Mouse (Mus musculus): ENCODE measurements at regions not wholly inside any gene's neighbourhood (a gene's known extent, or its start where the extent isn't known, plus 50 kb on each side); places are given as distances from the start of the nearest gene placed in this dataset.

GRCm38 (mm10) chr12:94469850-94470249 lies 1222.2 kb upstream of the Flrt2 start:
- DNase-seq (ENCODE audit: low spot score in 2 of 2) = no peak

DNA sequence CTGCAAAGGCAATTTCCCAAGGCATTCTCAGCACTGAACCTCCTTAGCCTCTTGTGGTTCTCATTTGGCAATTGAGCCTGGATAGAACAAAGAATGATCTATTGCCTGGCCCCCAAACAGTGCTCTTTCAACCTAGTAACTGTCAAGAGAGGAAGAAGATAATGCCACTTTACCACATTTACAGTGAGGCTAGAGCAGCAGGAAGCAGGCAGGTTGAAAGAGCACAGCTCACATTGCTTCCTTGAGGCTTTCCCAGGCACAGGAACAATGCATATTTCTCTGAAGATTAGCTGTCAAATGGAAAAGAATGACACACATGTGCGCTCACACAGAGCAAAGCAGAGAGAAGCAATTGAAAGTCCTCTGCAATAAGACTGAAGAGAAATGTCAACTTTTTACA lies 1221.0 kb upstream of the Flrt2 start:
- no peak for DNase-seq (ENCODE audit: low spot score in 2 of 2)

- DNase-seq (ENCODE audit: low spot score in 2 of 2) = no peak
These were observed 1203.3 kb upstream of the Flrt2 start for GRCm38 (mm10) chr12:94488721-94489120.

- no peak for DNase-seq (ENCODE audit: low spot score in 2 of 2)
These were observed 1183.9 kb upstream of the Flrt2 start for GRCm38 (mm10) chr12:94508099-94508498.

DNA sequence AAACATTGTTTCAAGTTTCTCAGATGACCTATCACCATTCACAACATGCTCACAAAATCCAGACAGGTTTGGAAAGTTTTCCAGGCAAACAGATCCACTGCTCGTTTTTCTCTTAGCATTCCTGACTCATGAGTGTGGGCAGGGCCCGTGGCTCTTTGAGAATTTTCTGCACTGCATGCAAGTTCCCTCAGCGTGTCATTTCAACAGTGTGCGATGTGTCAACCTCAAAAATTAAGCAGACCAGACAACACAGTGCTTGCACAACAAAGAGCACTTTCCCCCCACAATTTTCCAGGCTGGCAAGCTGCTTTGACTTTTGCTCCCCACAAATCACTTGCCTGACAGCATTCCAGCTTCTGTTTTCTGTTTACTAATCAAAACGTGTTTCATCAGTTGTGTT lies 1182.2 kb upstream of the Flrt2 start:
- no peak for DNase-seq (ENCODE audit: low spot score in 2 of 2)

GRCm38 (mm10) chr12:94544706-94545105 lies 1147.3 kb upstream of the Flrt2 start:
- no peak for DNase-seq (ENCODE audit: low spot score in 2 of 2)

DNA sequence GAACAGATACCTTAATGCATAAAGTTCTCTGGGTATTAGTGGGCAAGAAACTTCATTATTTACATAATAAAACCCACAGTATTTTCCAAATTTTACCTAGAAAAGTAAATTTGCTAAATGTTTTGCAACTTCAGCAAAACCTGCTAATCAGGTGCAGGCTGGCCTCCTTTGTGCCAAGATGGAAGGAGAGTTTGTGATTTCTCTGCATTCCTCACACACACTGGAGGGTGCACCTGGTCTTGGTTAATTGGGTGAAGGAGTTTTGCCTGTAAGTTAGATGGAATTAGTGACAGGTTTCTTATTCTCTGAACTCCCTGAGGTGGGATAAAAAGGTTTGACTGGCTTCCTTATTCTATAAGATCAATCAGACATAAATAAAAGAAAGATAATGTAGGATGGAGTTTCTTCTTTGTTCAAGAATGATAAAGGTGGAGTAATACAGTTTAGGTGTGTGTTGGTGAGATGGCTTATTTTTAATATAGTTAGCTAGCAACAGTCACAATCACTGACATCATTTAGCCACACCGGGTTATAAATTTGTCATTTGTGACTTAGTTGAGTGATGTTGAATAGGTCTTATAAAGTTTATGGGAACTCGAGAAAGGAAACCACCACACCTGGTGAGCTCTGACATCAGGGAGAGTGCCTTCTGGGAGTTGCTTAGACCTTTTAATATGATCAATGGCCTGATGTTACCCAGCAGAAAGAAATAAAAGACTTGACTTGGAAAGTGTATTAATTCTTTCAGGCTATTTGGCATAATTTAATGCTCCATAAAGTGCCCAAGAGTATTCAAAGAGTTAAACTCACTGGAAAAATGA lies 1131.4 kb upstream of the Flrt2 start:
- no peak for DNase-seq (ENCODE audit: low spot score in 2 of 2)

DNA sequence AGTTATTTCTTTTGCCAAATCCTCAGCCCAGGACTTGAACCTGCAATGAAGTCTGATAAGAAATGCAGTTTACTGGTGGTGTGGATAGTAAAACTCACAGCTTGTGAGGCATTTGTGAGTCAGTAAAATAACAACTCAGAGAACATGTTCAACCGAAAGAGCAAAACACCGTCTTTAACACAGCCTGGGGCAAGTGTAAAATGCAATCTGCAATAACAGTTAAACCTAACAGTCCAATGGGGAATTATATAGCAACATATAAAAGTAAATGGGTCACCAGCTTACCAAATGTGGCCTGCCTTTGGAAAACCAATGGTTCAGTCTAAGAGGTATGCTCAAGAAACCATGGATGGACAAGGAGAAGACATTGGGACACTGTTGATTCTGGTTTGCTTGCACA lies 1117.0 kb upstream of the Flrt2 start:
- DNase-seq (ENCODE audit: low spot score in 2 of 2) = no peak

- no peak for DNase-seq (ENCODE audit: low spot score in 2 of 2)
These were observed 1111.7 kb upstream of the Flrt2 start for GRCm38 (mm10) chr12:94580345-94580744.

DNA sequence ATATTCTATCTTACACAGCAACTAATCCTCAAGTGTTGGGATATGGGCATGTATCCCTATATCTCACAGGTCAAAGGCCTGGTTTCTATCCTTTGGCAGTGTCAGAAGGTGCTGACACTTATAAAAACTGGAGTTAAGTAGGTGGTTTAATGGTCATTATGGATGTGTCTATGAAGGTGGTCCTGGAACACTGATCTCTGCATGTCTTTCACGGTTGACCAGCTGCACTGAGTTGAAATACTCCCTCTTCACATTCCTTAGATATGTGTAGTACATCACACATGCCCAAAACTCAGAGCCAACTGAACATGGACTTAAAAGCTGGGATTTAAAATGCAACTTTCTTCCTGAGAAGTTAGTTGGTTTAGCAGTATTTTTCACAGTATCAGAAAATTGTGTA lies 1107.7 kb upstream of the Flrt2 start:
- DNase-seq (ENCODE audit: low spot score in 2 of 2) = no peak

DNA sequence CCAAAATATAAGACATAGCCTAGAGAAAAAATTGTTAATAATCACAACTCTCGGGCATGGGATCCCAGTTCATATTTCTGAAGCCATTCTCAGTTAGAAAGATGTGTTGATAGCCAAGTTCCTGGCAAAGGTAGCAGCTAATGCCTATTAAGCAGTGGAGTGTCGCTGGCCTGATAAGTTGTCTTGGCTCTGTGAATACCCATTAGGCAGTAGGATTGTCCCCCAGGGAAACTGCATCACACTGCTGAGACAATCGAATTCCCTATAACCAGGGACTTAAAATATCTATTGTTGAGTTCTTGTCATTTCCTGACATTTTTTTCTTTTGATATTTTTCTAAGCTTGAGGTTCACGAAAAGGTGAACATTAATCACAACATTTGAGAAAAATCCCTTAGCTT lies 1105.0 kb upstream of the Flrt2 start:
- DNase-seq (ENCODE audit: low spot score in 2 of 2) = no peak

- no peak for DNase-seq (ENCODE audit: low spot score in 2 of 2)
These were observed 1103.4 kb upstream of the Flrt2 start for GRCm38 (mm10) chr12:94588599-94588998.

GRCm38 (mm10) chr12:94589033-94589432 lies 1103.0 kb upstream of the Flrt2 start:
- DNase-seq (ENCODE audit: low spot score in 2 of 2) = no peak

GRCm38 (mm10) chr12:94605566-94605965 lies 1086.5 kb upstream of the Flrt2 start:
- DNase-seq (ENCODE audit: low spot score in 2 of 2) = no peak

DNA sequence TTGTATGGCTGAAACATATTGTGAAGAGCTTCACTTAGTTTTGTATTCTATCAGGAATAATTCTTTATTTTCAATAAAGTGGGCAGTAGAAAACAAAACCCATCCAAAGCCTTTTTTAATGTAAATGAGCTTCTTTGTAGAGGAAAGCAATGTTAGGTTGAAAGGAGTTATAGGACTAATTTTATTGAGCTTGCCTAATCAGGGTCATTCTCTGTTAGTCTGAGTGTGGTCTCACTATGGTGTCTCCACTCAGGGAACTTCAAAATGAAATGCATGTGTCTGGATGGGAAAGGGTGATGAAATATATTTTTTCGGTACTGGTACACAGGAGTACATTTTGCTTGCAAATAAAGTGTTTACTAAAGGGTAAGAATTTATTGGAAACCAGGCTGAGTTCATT lies 1055.5 kb upstream of the Flrt2 start:
- DNase-seq (ENCODE audit: low spot score in 2 of 2) = no peak

DNA sequence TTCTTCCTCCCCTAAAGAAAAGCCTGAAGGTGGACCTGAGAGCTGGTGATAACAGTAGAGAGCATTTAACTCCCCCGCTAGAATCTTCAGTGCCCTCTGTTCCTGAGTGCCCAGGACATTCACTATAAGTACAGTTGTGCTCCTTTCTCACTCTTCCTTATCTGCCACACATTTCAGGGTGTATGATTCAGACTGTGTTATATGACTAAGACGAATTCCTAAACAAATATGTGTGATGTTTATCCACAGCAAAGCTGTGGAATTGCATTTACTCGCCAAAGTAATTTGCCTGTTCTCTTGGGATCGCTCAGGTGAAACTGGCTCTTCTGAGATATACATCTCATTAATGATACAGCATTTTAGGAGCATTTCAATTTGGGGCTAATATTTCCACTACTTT lies 1051.9 kb upstream of the Flrt2 start:
- no peak for DNase-seq (ENCODE audit: low spot score in 2 of 2)

- no peak for DNase-seq (ENCODE audit: low spot score in 2 of 2)
These were observed 1046.7 kb upstream of the Flrt2 start for GRCm38 (mm10) chr12:94645302-94645701.

- DNase-seq (ENCODE audit: low spot score in 2 of 2) = no peak
These were observed 1022.0 kb upstream of the Flrt2 start for GRCm38 (mm10) chr12:94670035-94670434.

GRCm38 (mm10) chr12:94674925-94675324 lies 1017.1 kb upstream of the Flrt2 start:
- no peak for DNase-seq (ENCODE audit: low spot score in 2 of 2)

DNA sequence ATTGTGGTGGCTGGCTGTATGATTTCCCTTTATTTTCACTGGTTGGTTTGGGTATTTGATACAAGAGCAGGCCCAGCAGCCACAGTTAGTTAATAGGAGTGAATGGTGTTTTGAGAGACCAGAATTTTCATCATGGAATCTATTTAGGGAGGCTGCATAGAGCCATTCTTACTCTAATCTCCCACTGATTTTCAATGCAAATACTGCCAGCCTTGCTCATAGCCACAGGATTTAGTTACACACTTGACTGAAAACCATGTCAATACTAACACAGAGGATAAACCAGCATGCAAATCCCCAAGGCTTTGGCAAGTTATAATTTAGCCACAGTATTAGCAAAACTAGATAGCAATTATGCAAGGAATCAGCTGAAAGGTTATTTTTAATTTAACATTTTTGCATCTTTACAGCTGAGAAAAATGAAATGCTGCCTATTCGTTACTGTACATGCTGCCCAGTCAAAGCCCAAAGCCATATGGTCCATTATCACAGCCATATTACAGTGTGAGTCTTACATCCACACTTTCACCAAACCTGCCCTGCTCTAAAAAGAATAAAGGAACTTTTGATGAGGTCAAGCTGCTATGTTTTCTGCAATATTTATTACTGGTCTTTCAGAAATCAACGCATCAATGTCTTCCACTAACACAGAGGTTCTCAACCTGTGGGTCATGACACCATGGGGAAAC lies 1000.5 kb upstream of the Flrt2 start:
- no peak for DNase-seq (ENCODE audit: low spot score in 2 of 2)

DNA sequence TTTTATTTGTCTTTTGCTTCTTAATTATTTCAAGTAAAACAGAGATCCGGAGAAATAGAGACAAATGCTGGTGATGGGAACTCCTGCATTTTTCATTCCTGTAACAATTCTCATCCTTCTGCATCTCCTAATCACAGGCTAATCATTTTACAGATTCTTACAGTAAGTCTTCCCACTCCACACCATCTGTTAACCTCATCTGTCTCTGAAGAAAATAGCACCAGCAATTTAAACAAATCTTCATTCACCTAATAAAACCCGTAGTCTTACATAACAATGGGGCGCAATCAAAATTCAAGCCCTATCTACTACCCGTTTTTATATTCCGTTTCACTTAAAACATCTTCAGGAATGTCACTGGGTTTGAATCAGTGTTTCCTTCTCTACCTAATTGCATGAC lies 960.6 kb upstream of the Flrt2 start:
- DNase-seq (ENCODE audit: low spot score in 2 of 2) = no peak

DNA sequence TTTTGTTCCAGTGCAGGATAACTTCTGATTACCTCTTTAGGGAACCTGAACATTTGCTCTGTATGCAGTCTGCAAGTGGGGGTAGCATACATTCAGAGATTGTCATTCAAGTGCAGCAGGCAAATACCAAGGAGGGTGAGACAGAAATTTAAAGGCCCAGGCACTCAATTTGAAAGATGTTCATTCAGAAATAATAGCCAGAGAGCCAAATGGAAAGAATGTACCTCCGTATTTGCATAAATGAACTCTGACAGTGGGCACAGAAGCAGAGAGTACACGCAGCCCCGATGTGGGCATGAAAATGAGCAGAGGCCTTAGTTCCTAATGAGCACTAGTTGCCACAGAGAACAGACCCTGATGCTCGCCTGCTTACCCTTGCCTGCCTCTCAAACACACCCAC lies 958.8 kb upstream of the Flrt2 start:
- DNase-seq (ENCODE audit: low spot score in 2 of 2) = no peak

DNA sequence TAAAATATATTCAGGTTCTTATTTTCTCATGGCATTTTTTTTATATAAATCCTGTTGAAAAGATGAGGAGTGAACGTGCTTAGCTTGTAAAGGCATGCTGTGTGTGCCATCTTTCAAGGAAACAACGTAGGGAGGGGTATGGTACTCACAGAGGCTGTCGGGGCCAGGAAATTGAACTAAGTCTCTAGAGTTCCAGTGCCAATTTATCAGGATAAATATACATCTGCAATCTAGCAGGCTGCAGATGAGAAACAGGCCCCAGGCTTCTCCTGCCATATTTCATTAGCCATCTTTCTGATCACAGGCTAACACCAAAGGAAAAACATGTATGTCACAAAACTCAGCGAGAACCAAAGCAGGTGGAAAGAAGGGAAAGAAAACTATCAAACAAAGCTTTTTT lies 954.8 kb upstream of the Flrt2 start:
- DNase-seq (ENCODE audit: low spot score in 2 of 2) = no peak
